Mouse (Mus musculus): Measurements from ENCODE around the gene Olfr1359. TPM values are rescaled to one million over a fixed set of nuclear protein-coding genes. Genes with fewer than 3 reads are reported as not detected.
"Not testable (repeated sequence)": the region's sequence is repeated elsewhere in the genome, so short reads cannot be mapped to it uniquely, and the experiment has no call there.

The Olfr1359 gene
- polyA plus RNA-seq, 1 experiment from 2014 or later, result not detected

DNA sequence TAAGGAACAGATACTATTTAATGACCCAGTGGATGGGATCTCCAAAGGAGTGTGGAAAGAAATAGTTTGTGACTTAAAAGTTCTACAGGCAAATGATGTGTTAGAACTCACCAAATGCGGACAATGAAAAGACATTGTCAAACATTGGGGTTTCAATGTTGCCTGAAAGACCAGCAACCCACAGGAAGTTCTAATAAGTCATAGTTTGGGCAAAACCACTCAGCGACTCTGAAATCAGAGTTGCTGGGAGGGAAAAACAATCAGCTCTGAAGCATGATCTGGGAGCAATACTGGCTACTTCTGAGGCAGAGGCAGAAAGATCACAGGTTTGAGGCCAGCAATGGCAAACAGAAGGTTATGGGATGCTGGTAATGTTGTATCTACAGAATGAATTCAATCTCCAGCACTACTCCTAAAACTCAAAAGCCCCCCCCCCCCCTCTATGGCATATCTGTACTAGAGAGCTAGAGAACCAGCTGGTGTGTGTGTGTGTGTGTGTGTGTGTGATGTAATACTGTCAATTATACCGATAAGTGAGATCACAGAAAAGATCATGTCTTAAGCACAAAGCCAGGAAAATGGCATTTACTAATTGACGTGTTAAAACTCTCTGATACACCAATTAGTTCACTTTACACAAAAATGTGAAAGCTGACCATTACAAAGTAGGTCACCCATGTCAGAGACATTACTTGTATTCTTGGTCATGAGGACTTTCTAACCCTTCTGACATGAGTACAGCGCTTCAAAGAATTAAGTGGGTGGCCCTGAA lies 51.7 kb downstream of the Olfr1359 start:
- peaks cover 10% of the 10 kb centered on the region; the same call in 1 of the 2 replicates for H3K4me1 ChIP-seq (ENCODE audit: control insufficient read depth, insufficient read depth, low read length)
- H3K9ac ChIP-seq (ENCODE audit: low read length), result peak overlapping the region; percentile 72
- H3K36me3 ChIP-seq (ENCODE audit: control insufficient read depth, insufficient read depth, low read length), result no peaks in the 10 kb centered on the region
- H3K27ac ChIP-seq (ENCODE audit: low read depth, low read length), result peak overlapping the region; percentile 94
- H3K4me3 ChIP-seq (ENCODE audit: low read depth, low read length), result peak overlapping the region; percentile 56
- H3K4me2 ChIP-seq, result peak overlapping the region; percentile 87
- WGBS, result 4% methylated on average over 5 of the region's 5 CpGs
- no peak for ATAC-seq (ENCODE audit: low FRiP score)
- H3K27me3 ChIP-seq (ENCODE audit: control insufficient read depth, insufficient read depth, low read length), result no peaks in the 10 kb centered on the region
- no peaks in the 10 kb centered on the region for H3K9me3 ChIP-seq (ENCODE audit: control insufficient read depth, low read length)
- DNase-seq (ENCODE audit: low spot score, missing footprints), result peak; percentile 96

DNA sequence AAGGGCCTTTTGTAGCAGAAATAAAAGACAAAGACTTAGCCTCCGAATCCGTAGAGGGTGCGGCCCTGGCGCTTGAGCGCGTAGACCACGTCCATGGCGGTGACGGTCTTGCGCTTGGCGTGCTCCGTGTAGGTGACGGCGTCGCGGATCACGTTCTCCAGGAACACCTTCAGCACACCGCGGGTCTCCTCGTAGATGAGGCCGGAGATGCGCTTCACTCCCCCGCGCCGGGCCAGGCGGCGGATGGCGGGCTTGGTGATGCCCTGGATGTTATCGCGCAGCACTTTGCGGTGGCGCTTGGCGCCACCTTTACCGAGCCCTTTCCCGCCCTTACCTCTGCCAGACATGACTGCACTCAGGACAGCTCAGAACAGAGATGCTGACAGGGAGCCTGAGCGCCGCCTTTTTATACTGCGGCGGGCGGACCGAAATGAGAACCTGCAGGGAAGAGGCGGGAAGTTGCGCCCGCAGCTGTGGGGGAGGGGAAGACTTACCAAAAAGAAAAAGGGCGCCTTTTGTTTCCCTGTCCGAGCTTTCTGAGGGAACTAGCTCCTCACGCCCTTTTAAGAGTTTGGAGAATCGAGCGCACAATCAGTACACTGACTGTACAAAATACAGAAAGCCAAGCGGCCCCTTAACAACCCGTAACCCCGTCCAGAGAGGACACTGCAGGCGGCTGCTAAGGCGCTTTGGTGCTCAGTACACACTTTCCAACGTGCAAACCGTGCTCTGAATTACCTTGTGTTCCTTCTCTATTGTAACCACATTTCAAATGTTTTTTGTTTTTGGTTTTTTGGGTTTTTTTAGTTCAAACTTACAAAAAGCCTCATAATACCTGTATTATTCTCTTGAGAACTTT lies 52.5 kb downstream of the Olfr1359 start, which contains the start of gene Hist1h4k:
Gene Hist1h4k (minus strand): TSS at position 347 of the 859 bp plus-strand sequence.
- not testable (repeated sequence) for H3K27me3 ChIP-seq (ENCODE audit: control insufficient read depth, insufficient read depth, low read length); H3K9me3 ChIP-seq (ENCODE audit: control insufficient read depth, low read length); H3K36me3 ChIP-seq (ENCODE audit: control insufficient read depth, insufficient read depth, low read length)
- Histone ChIP-seq H3K27ac (ENCODE audit: low read depth, low read length) (peak within 1 kb of the TSS; percentile 94), H3K4me1 (ENCODE audit: control insufficient read depth, insufficient read depth, low read length) (peaks cover 10% of the 10 kb centered on the region; the same call in 1 of the 2 replicates), H3K4me3 (ENCODE audit: low read depth, low read length) (peak within 1 kb of the TSS; percentile 56), H3K4me2 (peak within 1 kb of the TSS; percentile 87), H3K9ac (ENCODE audit: low read length) (peak within 1 kb of the TSS; percentile 72)
- ATAC-seq (ENCODE audit: low FRiP score), result peak; percentile 85
- DNase-seq (ENCODE audit: low spot score, missing footprints), result peak; percentile 100
- under 1% methylated on average over 39 of the region's 56 CpGs for WGBS

DNA sequence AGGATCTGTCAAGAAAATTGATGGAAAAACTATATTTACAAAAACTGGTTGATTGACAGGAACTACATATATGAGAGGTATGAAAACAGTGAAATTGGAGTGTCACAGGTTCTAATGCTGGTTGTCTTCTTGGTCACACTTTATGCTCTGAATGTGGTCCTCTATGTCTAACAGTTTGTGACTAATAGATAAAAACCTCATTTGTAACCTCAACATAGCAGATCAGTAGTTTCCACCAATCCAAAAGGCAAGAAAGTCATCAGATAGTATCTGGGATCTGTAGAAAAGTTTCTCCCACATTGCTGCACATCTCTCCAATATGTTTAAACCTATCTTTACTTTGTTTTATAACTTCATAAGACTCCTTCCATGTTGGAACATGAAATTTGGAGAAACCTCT lies 53.5 kb downstream of the Olfr1359 start:
- ATAC-seq (ENCODE audit: low FRiP score), result no peak
- H3K9me3 ChIP-seq (ENCODE audit: control insufficient read depth, low read length), result no peaks in the 10 kb centered on the region
- no peak overlapping the region for H3K4me2 ChIP-seq
- H3K27ac ChIP-seq (ENCODE audit: low read depth, low read length), result peak overlapping the region; percentile 40; the same call in 1 of the 2 replicates
- no peaks in the 10 kb centered on the region for H3K36me3 ChIP-seq (ENCODE audit: control insufficient read depth, insufficient read depth, low read length)
- H3K4me3 ChIP-seq (ENCODE audit: low read depth, low read length), result no peak overlapping the region
- peaks cover 10% of the 10 kb centered on the region; the same call in 1 of the 2 replicates for H3K4me1 ChIP-seq (ENCODE audit: control insufficient read depth, insufficient read depth, low read length)
- no peaks in the 10 kb centered on the region for H3K27me3 ChIP-seq (ENCODE audit: control insufficient read depth, insufficient read depth, low read length)
- H3K9ac ChIP-seq (ENCODE audit: low read length), result no peak overlapping the region
- DNase-seq (ENCODE audit: low spot score, missing footprints), result no peak

DNA sequence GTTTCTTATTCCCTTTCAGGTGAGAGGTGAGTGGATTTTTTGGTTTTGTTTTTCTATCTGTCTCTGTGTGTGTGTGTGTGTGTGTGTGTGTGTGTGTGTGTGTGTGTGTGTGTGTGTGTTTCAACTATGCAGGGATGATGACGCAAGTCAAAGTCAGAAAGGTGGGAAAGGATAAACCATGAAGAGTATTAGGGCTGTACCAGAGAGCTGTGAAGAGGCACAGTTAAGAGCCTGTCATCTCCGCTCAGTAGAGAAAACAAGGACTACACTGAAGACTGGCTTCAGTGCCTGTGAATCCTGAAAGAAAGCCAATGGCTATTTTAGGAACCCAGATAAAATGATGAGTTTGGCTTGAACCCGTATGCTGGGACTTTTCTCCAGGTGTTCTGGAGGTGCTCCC lies 53.9 kb downstream of the Olfr1359 start:
- Histone ChIP-seq H3K27ac (ENCODE audit: low read depth, low read length) (peak overlapping the region; percentile 91), H3K4me1 (ENCODE audit: control insufficient read depth, insufficient read depth, low read length) (peaks cover 10% of the 10 kb centered on the region; the same call in 1 of the 2 replicates), H3K27me3 (ENCODE audit: control insufficient read depth, insufficient read depth, low read length) (no peaks in the 10 kb centered on the region), H3K4me3 (ENCODE audit: low read depth, low read length) (no peak overlapping the region), H3K4me2 (no peak overlapping the region), H3K9me3 (ENCODE audit: control insufficient read depth, low read length) (no peaks in the 10 kb centered on the region), H3K9ac (ENCODE audit: low read length) (no peak overlapping the region), H3K36me3 (ENCODE audit: control insufficient read depth, insufficient read depth, low read length) (no peaks in the 10 kb centered on the region)
- ATAC-seq (ENCODE audit: low FRiP score) (no peak), DNase-seq (ENCODE audit: low spot score, missing footprints) (no peak)
- WGBS, result 77% methylated on average over 3 of the region's 3 CpGs

DNA sequence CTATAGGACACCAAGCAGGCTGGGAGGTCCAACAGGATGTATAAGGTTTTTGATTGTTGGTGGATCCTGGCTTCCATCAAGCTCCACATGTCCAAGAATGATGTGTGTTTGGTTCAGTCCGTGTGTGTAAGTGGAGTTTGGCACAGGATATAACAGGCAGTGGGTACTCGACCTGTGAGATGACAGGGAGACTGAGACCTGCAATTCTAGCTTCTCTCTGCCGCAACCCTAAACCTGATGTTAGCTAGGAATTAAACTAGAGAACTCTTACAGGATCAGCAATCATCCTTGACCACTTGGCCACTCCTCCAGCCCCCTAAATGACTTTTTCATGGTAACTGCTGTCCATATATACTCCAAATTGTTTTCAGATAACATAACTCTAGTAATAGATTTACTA lies 54.4 kb downstream of the Olfr1359 start:
- WGBS, result 42% methylated on average over 3 of the region's 3 CpGs
- H3K4me1 ChIP-seq (ENCODE audit: control insufficient read depth, insufficient read depth, low read length), result peaks cover 10% of the 10 kb centered on the region; the same call in 1 of the 2 replicates

DNA sequence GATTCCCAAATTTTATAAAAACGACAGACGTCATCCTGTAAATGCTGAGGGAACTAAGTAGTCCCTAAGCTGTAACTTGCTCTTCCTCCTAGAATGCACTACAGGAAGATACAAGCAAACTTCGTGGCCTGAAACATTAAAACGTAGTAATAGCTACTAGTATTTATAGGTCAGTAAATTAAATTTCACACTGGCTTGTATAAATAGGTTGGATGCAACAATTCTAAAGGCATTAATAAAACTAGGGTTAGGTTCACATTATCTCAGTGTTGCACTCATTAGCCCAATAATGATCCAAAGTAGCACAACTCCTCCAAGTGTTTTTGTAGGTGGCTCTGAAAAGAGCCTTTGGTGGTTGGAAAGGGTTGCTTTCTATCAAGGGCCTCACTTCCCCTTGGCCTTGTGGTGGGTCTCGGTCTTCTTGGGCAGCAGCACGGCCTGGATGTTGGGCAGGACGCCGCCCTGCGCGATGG lies 55.2 kb downstream of the Olfr1359 start:
- Histone ChIP-seq H3K4me1 (ENCODE audit: control insufficient read depth, insufficient read depth, low read length) (peaks cover 10% of the 10 kb centered on the region; the same call in 1 of the 2 replicates), H3K4me3 (ENCODE audit: low read depth, low read length) (peak overlapping the region; percentile 34), H3K36me3 (ENCODE audit: control insufficient read depth, insufficient read depth, low read length) (no peaks in the 10 kb centered on the region), H3K4me2 (peak overlapping the region; percentile 61), H3K27me3 (ENCODE audit: control insufficient read depth, insufficient read depth, low read length) (no peaks in the 10 kb centered on the region), H3K9me3 (ENCODE audit: control insufficient read depth, low read length) (no peaks in the 10 kb centered on the region), H3K9ac (ENCODE audit: low read length) (peak overlapping the region; percentile 72), H3K27ac (ENCODE audit: low read depth, low read length) (peak overlapping the region; percentile 91)
- ATAC-seq (ENCODE audit: low FRiP score), result no peak
- DNase-seq (ENCODE audit: low spot score, missing footprints), result peak; percentile 93
- 2% methylated on average over 10 of the region's 10 CpGs for WGBS

More for the DNA sequence above, 54.4 kb downstream of the Olfr1359 start:
- peak overlapping the region; percentile 61 for H3K4me2 ChIP-seq
- H3K9ac ChIP-seq (ENCODE audit: low read length), result peak overlapping the region; percentile 72; the same call in 1 of the 2 replicates
- H3K9me3 ChIP-seq (ENCODE audit: control insufficient read depth, low read length), result no peaks in the 10 kb centered on the region
- no peaks in the 10 kb centered on the region for H3K36me3 ChIP-seq (ENCODE audit: control insufficient read depth, insufficient read depth, low read length)
- ATAC-seq (ENCODE audit: low FRiP score) (no peak), DNase-seq (ENCODE audit: low spot score, missing footprints) (peak; percentile 89)
- peak overlapping the region; percentile 91 for H3K27ac ChIP-seq (ENCODE audit: low read depth, low read length)
- H3K4me3 ChIP-seq (ENCODE audit: low read depth, low read length), result no peak overlapping the region
- no peaks in the 10 kb centered on the region for H3K27me3 ChIP-seq (ENCODE audit: control insufficient read depth, insufficient read depth, low read length)

DNA sequence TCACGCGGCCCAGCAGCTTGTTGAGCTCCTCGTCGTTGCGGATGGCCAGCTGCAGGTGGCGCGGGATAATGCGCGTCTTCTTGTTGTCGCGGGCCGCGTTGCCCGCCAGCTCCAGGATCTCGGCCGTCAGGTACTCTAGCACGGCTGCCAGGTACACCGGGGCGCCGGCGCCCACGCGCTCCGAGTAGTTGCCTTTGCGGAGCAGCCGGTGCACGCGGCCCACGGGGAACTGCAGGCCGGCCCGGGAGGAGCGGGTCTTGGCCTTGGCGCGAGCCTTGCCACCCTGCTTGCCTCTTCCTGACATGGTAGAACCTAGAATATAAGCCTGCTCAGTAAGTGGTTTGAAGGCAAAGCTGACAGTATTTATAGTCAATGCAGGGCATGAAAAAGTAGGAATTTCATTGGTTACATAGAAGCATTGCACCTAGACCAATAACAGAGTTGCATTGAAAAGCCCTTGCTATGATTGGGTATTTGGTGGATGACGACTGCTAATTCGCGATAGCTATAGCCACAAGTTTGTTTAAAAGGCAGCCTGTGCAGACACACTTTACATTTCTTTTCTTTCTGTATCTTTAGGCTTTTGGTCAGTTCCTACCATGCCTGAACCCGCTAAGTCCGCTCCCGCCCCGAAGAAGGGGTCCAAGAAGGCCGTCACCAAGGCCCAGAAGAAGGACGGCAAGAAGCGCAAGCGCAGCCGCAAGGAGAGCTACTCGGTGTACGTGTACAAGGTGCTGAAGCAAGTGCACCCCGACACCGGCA lies 55.8 kb downstream of the Olfr1359 start, which contains the start of the genes Hist1h2ak and Hist1h2bn:
Gene Hist1h2ak (minus strand): TSS at position 304 of the 762 bp plus-strand sequence.
Gene Hist1h2bn (plus strand): TSS at position 600 of the 762 bp plus-strand sequence.
- peak within 1 kb of the TSS; percentile 44 for H3K4me3 ChIP-seq (ENCODE audit: low read depth, low read length)
- ATAC-seq (ENCODE audit: low FRiP score) (peak; percentile 92), DNase-seq (ENCODE audit: low spot score, missing footprints) (peak; percentile 96)
- not testable (repeated sequence) for H3K9me3 ChIP-seq (ENCODE audit: control insufficient read depth, low read length); H3K36me3 ChIP-seq (ENCODE audit: control insufficient read depth, insufficient read depth, low read length); H3K27me3 ChIP-seq (ENCODE audit: control insufficient read depth, insufficient read depth, low read length)
- H3K9ac ChIP-seq (ENCODE audit: low read length), result peak within 1 kb of the TSS; percentile 72
- under 1% methylated on average over 35 of the region's 50 CpGs for WGBS
- peak within 1 kb of the TSS; percentile 91 for H3K27ac ChIP-seq (ENCODE audit: low read depth, low read length)
- peak within 1 kb of the TSS; percentile 62 for H3K4me2 ChIP-seq
- H3K4me1 ChIP-seq (ENCODE audit: control insufficient read depth, insufficient read depth, low read length), result peaks cover 10% of the 10 kb centered on the region; the same call in 1 of the 2 replicates

DNA sequence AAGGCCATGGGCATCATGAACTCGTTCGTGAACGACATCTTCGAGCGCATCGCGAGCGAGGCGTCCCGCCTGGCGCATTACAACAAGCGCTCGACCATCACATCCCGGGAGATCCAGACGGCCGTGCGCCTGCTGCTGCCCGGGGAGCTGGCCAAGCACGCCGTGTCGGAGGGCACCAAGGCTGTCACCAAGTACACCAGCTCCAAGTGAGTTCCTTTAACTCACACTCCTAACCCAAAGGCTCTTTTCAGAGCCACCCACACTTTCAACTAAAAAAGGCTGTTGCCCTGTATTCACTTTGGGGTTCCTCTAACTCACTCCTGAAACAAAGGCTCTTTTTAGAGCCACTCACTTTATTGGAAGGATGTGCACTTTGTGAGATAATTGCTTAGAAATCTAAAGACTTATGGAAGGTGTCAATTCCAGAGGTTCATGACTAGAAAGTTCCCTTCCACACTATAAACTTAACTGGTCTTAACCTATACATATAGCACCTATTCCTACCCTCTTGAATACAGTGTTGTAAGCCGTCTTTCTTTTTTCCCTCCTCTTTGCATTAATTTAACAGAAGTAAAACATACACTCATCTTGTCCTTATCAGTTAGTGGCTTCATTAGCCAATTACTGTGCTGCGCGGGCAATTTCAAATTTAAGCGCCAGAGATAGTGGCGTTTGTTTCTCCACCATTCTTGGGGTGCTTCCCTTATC lies 56.5 kb downstream of the Olfr1359 start:
- Histone ChIP-seq H3K9ac (ENCODE audit: low read length) (peak overlapping the region; percentile 69), H3K27ac (ENCODE audit: low read depth, low read length) (peak overlapping the region; percentile 91), H3K4me3 (ENCODE audit: low read depth, low read length) (peak overlapping the region; percentile 44), H3K4me2 (peak overlapping the region; percentile 62)
- not testable (repeated sequence) for H3K4me1 ChIP-seq (ENCODE audit: control insufficient read depth, insufficient read depth, low read length); ATAC-seq (ENCODE audit: low FRiP score); H3K27me3 ChIP-seq (ENCODE audit: control insufficient read depth, insufficient read depth, low read length); H3K9me3 ChIP-seq (ENCODE audit: control insufficient read depth, low read length); H3K36me3 ChIP-seq (ENCODE audit: control insufficient read depth, insufficient read depth, low read length)
- DNase-seq (ENCODE audit: low spot score, missing footprints), result peak; percentile 92
- 1% methylated on average over 15 of the region's 26 CpGs for WGBS

Data from midbrain, embryonic 11.5 days (tissue).